Mouse (Mus musculus): ENCODE measurements around the gene Lamc2. TPM values are rescaled to one million over a fixed set of nuclear protein-coding genes. Genes with fewer than 3 reads are reported as not detected.

Gene Lamc2
- not detected in 2 replicates for polyA plus RNA-seq (2012; ENCODE audit: insufficient read depth, insufficient read length, missing spikeins)

DNA sequence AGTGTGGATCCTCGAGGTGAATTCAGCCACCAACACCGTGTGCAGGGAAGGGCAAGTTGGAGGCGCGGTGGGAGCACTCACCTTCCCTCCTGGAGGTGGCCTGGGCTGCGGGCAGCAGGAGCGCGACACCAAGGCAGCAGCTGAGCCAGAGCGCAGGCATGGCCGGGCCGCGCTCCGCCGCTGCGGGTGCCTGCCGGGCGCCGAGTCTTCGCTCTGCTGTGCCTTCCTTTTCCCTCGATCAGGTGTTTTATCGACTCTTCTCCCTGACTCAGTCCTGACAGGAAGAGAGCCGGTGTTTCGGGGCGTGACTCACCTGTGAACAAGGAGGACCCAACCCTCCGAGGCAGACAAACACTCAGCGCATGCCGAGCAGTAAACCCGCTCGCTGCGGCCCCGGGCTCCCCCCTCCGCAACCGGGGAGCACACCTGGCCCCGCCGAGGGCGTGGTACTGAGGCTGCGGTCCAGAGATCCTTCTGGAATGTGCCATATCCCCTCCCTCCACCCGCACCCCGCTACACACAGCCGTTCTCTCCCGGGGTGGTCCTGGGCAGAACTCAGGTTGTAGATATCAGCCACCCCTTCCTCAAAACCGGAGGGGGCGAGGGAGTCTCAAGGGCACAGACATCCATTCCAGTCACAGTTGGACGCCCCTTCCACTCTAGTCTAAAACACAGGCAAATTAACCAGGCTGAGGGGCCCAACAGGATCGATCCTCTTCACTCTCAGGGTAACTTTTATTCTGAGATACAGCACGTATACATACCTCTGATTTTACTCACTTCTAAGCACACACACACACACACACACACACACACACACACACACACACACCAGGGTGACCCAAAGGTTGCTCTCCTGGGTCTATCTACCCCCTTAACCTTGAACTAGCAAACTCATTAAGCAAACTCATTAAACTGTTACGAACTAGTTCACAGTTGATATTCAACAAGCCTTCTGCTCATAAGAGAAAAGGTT, at the start of gene Lamc2:
Gene Lamc2, minus strand, starts transcription at position 620 of the 976 bp plus-strand sequence.
- peak within 1 kb of the TSS; percentile 36 for H3K4me3 ChIP-seq (ENCODE audit: insufficient read depth, low read length)

DNA sequence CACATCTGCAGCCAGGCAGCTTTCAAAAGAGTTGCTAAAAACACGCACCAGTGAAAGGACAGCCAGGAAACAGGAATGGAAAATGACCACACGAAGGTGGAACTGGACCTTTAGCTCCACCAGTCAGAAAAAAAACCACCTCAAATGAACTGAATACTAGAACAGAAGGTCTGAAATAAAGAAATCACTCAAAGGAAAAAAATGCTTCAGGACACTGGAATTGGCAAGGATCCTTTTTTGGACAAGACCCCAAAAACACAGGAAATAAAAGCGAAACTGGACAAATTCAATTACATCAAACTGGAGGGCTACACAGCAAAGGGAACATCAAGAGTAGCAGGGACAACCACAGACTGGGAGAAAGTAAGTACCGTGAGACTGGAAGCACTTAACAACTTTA, 49.3 kb upstream of the Lamc2 start:
- Histone ChIP-seq H3K27ac (ENCODE audit: insufficient read depth, low read depth, low read length) (no peak overlapping the region), H3K4me3 (ENCODE audit: insufficient read depth, low read length) (no peak overlapping the region), H3K4me1 (ENCODE audit: control insufficient read depth, insufficient read depth, low read length) (no peaks in the 10 kb centered on the region)
- TF ChIP-seq POLR2A (IDR thresholded peaks at IDR 0.05; ENCODE audit: borderline replicate concordance, low read depth, low read length) = no peak
- TF ChIP-seq CTCF (IDR thresholded peaks at IDR 0.05; ENCODE audit: low read depth, low read length) = no peak

More for the DNA sequence above, at the start of gene Lamc2:
- TF ChIP-seq CTCF (IDR thresholded peaks at IDR 0.05; ENCODE audit: low read depth, low read length) = no peak
- no peak for TF ChIP-seq POLR2A (IDR thresholded peaks at IDR 0.05; ENCODE audit: borderline replicate concordance, low read depth, low read length)
- Histone ChIP-seq H3K4me1 (ENCODE audit: control insufficient read depth, insufficient read depth, low read length) (peaks cover 2% of the 10 kb centered on the region; the same call in 1 of the 2 replicates), H3K27ac (ENCODE audit: insufficient read depth, low read depth, low read length) (no peak within 1 kb of the TSS)

DNA sequence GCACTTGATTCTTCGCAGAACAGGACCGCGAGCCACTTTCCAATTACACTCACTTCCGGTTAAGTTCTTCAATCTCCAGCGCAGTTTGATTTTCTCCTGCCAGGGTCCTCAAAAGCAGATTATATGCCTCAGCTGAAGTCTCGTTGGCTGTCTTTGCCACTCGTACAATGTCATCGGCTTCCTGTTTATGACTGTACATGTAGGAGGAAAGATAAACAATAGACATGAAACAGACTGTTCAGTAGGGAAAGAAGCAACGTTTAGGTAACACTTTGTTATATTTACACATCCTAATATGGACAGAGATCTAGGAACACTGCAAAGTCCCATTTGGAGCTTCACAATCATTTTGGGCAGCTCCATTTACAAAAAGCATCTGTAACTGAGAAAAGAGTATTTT, 45.4 kb upstream of the Lamc2 start:
- Histone ChIP-seq H3K4me1 (ENCODE audit: control insufficient read depth, insufficient read depth, low read length) (no peaks in the 10 kb centered on the region), H3K27ac (ENCODE audit: insufficient read depth, low read depth, low read length) (no peak overlapping the region), H3K4me3 (ENCODE audit: insufficient read depth, low read length) (no peak overlapping the region)
- TF ChIP-seq CTCF (IDR thresholded peaks at IDR 0.05; ENCODE audit: low read depth, low read length) (no peak), POLR2A (IDR thresholded peaks at IDR 0.05; ENCODE audit: borderline replicate concordance, low read depth, low read length) (no peak)

DNA sequence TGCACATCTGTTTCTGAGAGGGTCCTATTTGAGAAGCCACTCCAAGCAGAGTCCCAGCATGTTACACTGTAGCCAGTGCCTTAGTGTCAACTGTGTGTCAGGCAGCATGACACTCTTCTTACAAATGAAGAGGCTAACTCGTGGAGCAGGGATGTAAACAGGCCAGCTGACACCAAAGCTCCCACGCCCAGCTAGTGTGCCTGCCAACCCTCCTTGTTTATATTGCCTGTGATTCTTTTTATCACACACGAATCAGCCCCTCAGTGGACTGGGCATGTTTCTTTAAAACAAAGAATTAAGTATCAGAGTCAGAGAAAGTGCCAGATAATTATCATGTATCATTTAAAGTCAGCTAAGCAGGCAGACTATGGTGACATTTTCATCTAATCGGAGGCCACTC, 41.7 kb upstream of the Lamc2 start:
- no peak overlapping the region for H3K4me3 ChIP-seq (ENCODE audit: insufficient read depth, low read length)
- TF ChIP-seq POLR2A (IDR thresholded peaks at IDR 0.05; ENCODE audit: borderline replicate concordance, low read depth, low read length) = no peak
- TF ChIP-seq CTCF (IDR thresholded peaks at IDR 0.05; ENCODE audit: low read depth, low read length) = no peak
- no peaks in the 10 kb centered on the region for H3K4me1 ChIP-seq (ENCODE audit: control insufficient read depth, insufficient read depth, low read length)
- H3K27ac ChIP-seq (ENCODE audit: insufficient read depth, low read depth, low read length) = no peak overlapping the region

DNA sequence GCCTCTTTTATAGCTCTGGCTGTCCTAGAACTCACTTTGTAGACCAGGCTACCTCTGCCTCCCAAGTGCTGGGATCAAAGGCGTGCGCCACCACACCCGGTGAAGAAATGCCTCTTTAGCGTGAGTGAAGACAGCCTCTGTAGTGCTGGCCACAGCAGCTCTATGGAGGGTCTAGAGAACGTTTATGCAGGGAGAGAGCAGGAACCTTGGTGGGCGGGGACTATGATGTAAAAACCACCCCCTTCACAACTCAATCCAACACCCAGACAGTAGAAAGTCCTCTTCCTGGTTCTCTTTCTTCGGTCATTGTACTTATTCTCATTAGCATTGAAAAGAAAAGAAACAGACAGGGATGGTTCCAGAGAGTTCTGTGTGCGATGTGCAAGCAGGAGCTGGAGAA, 40.8 kb upstream of the Lamc2 start:
- TF ChIP-seq CTCF (IDR thresholded peaks at IDR 0.05; ENCODE audit: low read depth, low read length) = no peak
- TF ChIP-seq POLR2A (IDR thresholded peaks at IDR 0.05; ENCODE audit: borderline replicate concordance, low read depth, low read length) = no peak

DNA sequence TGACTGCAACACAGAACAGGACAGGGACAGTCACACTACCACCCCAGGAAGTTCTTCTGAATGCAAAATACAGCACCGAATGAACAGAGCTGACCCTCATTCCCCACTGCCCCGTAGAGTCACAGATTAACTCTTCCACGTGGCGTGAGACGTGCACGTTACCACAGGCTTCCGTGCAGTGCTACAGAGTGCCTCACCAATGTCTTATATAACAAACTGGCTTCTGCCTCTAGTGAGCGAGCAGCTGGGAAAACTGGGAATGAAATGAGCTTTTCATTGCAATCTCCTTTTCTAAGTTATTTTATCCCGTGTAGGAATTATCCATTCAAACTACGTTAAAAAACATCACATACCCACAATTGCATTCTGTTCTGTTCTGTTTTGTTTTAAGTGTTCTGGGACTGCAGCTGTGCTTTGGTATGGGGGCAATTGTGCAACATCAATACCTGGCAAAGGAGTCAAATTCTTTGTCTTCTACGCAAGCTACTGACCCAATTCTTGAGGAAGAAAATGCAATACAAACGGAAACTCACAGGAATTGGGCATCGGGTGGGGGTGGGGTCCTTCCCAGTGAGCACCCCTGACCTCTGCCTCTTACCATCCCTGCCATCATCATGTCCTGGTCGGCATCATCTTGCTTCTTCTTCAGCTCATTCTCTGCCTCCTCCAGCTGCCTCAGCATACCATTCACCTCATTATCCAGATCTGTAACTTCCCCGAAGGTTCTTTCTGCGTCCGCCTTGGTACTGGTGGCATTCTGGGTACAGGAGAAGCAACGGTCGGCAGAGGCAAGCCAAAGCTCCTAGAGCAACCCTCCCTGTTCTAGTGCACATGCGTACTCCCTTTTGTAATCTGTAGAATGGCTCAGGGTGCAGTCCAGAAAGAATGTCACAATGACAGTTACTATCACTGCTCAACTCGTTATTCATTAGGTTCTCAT, 39.8 kb upstream of the Lamc2 start:
- Histone ChIP-seq H3K27ac (ENCODE audit: insufficient read depth, low read depth, low read length) (no peak overlapping the region), H3K4me3 (ENCODE audit: insufficient read depth, low read length) (no peak overlapping the region), H3K4me1 (ENCODE audit: control insufficient read depth, insufficient read depth, low read length) (no peaks in the 10 kb centered on the region)
- no peak for TF ChIP-seq CTCF (IDR thresholded peaks at IDR 0.05; ENCODE audit: low read depth, low read length)
- TF ChIP-seq POLR2A (IDR thresholded peaks at IDR 0.05; ENCODE audit: borderline replicate concordance, low read depth, low read length) = no peak

More for the DNA sequence above, 40.8 kb upstream of the Lamc2 start:
- H3K27ac ChIP-seq (ENCODE audit: insufficient read depth, low read depth, low read length) = no peak overlapping the region
- no peak overlapping the region for H3K4me3 ChIP-seq (ENCODE audit: insufficient read depth, low read length)
- H3K4me1 ChIP-seq (ENCODE audit: control insufficient read depth, insufficient read depth, low read length) = no peaks in the 10 kb centered on the region

DNA sequence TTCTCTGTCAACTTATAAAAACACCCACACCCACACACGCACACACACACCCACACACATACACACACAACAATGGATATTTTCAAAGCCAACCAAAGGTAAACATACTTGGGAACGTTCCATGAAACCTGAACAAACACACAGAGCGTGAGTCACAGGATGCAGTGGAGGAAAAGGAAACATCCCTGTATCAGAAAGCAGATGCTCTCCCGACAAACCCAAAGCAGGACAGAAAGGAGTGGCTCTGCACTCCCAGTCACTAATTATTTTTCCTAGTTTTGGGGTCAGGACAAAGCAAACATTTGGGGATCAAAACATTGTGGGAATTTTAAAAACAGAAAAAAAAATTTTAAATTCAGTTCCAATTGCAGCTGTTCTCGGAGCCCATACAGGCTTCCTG, 38.1 kb upstream of the Lamc2 start:
- Histone ChIP-seq H3K27ac (ENCODE audit: insufficient read depth, low read depth, low read length) (no peak overlapping the region), H3K4me3 (ENCODE audit: insufficient read depth, low read length) (no peak overlapping the region)
- no peak for TF ChIP-seq POLR2A (IDR thresholded peaks at IDR 0.05; ENCODE audit: borderline replicate concordance, low read depth, low read length)
- no peak for TF ChIP-seq CTCF (IDR thresholded peaks at IDR 0.05; ENCODE audit: low read depth, low read length)

DNA sequence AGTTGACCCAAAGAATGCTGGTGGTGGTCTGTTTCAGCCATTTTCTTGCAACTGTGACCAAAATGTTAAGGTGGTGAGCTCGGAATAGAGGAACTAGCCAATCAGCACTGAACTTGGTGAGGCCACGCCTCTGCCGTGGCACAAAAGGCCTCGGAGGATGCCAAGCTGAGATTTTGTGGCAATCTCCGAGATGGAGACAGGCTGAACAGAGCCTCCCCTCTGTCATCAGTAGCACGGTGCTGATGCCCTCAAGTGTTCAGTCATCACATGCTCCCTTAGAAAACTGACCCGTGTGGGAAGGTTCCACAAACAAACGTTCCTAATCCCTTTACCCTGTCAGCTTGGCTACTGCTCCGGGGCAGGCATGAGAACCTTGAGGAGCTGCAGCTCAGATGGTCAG, 33.1 kb upstream of the Lamc2 start:
- TF ChIP-seq POLR2A (IDR thresholded peaks at IDR 0.05; ENCODE audit: borderline replicate concordance, low read depth, low read length) (no peak), CTCF (IDR thresholded peaks at IDR 0.05; ENCODE audit: low read depth, low read length) (no peak)
- no peak overlapping the region for H3K4me3 ChIP-seq (ENCODE audit: insufficient read depth, low read length)

More for the DNA sequence above, 38.1 kb upstream of the Lamc2 start:
- no peaks in the 10 kb centered on the region for H3K4me1 ChIP-seq (ENCODE audit: control insufficient read depth, insufficient read depth, low read length)

DNA sequence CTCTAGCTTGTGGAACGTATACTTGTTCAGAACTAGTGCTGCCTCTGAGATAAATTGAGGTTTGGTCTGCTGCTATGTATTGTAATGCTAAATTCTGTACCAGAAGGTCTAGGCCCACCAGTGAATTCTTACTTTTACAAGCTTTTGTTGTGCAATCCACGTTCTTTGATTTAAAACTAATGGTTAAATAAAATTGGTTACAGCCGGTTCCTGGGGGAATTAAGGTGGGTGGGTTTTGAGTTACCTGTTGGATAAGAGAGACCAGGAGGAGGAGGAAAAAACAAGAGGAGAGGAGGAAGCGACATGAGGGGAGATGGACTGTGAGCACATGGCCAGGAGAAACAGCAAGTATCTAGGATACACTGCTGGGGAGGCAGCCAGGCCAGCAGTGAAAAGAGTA, 30.3 kb upstream of the Lamc2 start:
- TF ChIP-seq POLR2A (IDR thresholded peaks at IDR 0.05; ENCODE audit: borderline replicate concordance, low read depth, low read length) (no peak), CTCF (IDR thresholded peaks at IDR 0.05; ENCODE audit: low read depth, low read length) (no peak)

More for the DNA sequence above, 33.1 kb upstream of the Lamc2 start:
- no peaks in the 10 kb centered on the region for H3K4me1 ChIP-seq (ENCODE audit: control insufficient read depth, insufficient read depth, low read length)
- no peak overlapping the region for H3K27ac ChIP-seq (ENCODE audit: insufficient read depth, low read depth, low read length)

More for the DNA sequence above, 30.3 kb upstream of the Lamc2 start:
- H3K4me1 ChIP-seq (ENCODE audit: control insufficient read depth, insufficient read depth, low read length) = no peaks in the 10 kb centered on the region
- H3K4me3 ChIP-seq (ENCODE audit: insufficient read depth, low read length) = no peak overlapping the region
- H3K27ac ChIP-seq (ENCODE audit: insufficient read depth, low read depth, low read length) = no peak overlapping the region
